Mouse (Mus musculus) bone marrow macrophage, adult 2 months (primary cell): Measurements from ENCODE around the gene Slc22a23.

Experiments used
- CTCF ChIP-seq: IDR thresholded peaks from 2 replicates; pipeline ENCODE4 v1.5.1; 2012; ENCODE audit warnings: low read depth, mild to moderate bottlenecking, low read length, moderate library complexity
- POLR2A ChIP-seq: IDR thresholded peaks from 2 replicates; pipeline ENCODE4 v1.6.1; 2012; ENCODE audit warnings: mild to moderate bottlenecking, low read depth, low read length, borderline replicate concordance

- TF ChIP-seq CTCF (no peak), POLR2A (no peak)
Observed at GRCm38 (mm10) chr13:34278288-34278701, 66.7 kb downstream of the Slc22a23 start.
